Comparison of ENCODE assay signal across 35 mouse cellular contexts in genomic region chr5:38119268-38119667, GRCm38 (mm10).
"Had no signal": no experiment of that assay in that cellular context is flagged by ENCODE, and none has a peak within 500 bp of the region (broad histone marks: within the 10 kb centered on the region; RNA-seq: fewer than 3 reads in every experiment).

No protein-coding gene starts in this region.

- H3K9me3 ChIP-seq: heart, embryonic 10.5 days; heart, embryonic 12.5 days; heart, embryonic 13.5 days; heart, embryonic 15.5 days; hindbrain, embryonic 10.5 days; hindbrain, embryonic 12.5 days; hindbrain, embryonic 13.5 days; hindbrain, embryonic 15.5 days; intestine, embryonic 15.5 days; kidney, embryonic 15.5 days had no signal

- DNase-seq: heart, postnatal 10 days; heart, postnatal 14 days; heart, postnatal 36 days; heart, postnatal 4 days; kidney, adult 11 months; kidney, adult 18-20 months; kidney, adult 2 months; kidney, adult 8-10 months; kidney, adult 9 months; kidney, postnatal 10 days; kidney, postnatal 14 days; kidney, postnatal 25 days; kidney, postnatal 36 days; kidney, postnatal 4 days; layer of hippocampus, adult 9-11 months; layer of hippocampus, postnatal 36 days had no signal

- H3K4me1 ChIP-seq: hindbrain, embryonic 10.5 days; hindbrain, embryonic 12.5 days; hindbrain, embryonic 13.5 days; hindbrain, embryonic 15.5 days; intestine, embryonic 15.5 days; kidney, embryonic 15.5 days had no signal

- H3K27me3 ChIP-seq: heart, embryonic 12.5 days; heart, embryonic 13.5 days; heart, embryonic 15.5 days; hindbrain, embryonic 12.5 days; hindbrain, embryonic 13.5 days; hindbrain, embryonic 15.5 days; intestine, embryonic 15.5 days; kidney, embryonic 15.5 days had no signal

- H3K27ac ChIP-seq: heart, embryonic 10.5 days; heart, embryonic 13.5 days; heart, embryonic 15.5 days; hindbrain, embryonic 10.5 days; hindbrain, embryonic 12.5 days; hindbrain, embryonic 13.5 days; hindbrain, embryonic 14.5 days; hindbrain, embryonic 15.5 days; hindbrain, postnatal 0 days; intestine, embryonic 15.5 days; kidney, embryonic 15.5 days; kidney, postnatal 0 days; layer of hippocampus, adult 2 months; left cerebral cortex, adult 2 months had no signal

- ATAC-seq: hindbrain, embryonic 16.5 days; hindbrain, postnatal 0 days; inflammation-experienced regulatory T-cells, adult 6 months; intestine, embryonic 15.5 days; intestine, embryonic 16.5 days; intestine, postnatal 0 days had no signal

- H3K4me3 ChIP-seq: heart, embryonic 10.5 days; heart, embryonic 12.5 days; heart, embryonic 13.5 days; heart, embryonic 15.5 days; hindbrain, embryonic 10.5 days; hindbrain, embryonic 12.5 days; hindbrain, embryonic 13.5 days; hindbrain, embryonic 15.5 days; intestine, embryonic 15.5 days; kidney, embryonic 15.5 days; layer of hippocampus, adult 2 months; left cerebral cortex, adult 2 months had no signal
